Mouse (Mus musculus) neural tube, embryonic 10.5 days (tissue): Measurements from ENCODE around the gene Ccl6.

ENCODE experiments used
- DNase-seq: peaks from one replicate; pipeline ENCODE4 v3.0.0-alpha.2; 2017; ENCODE audit warnings: low spot score; ENCODE audit errors: extremely low spot score

Ccl6 gene

DNA sequence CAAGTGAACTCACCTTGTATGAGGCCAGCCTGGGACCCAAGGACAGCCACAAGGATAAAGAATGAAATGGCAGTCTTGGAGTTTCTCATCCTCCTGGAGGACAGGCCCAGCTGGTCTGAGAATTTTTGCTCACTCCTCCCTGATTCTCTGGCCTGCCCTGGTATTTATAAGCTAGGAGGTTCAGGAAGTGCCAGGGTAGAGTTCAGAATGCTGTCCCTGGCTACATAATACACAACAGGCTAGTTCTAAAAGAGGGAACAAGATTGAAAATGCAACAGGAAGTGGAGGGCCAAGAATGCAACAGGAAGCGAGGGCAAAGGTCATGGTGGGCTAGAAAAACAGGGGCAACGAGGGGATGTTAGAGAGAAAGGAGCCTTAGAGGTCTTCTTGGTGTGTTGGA lies at the start of gene Ccl6:
TSS of gene Ccl6 (minus strand) at position 235 of the 400 bp plus-strand sequence.
- no peak for DNase-seq

DNA sequence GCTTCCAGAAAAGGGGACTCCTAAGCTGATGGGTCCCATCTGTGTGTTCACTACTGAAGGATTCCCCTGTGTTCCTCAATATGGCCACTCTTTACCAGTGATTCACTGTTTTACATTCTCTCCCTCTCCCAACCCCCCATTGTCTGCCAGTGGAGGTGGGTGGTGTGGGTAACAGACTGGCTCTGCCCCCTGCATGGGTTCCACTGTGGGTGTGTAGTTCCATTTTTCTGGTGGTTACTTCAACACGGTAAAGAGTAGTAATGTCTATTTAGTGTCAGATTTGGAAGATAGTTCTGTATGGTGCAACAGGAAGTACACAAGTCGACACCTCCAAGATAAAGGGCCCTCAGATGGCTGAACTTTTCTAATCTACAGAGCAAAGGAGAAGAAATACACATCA lies 48.3 kb upstream of the Ccl6 start:
- DNase-seq: no peak

DNA sequence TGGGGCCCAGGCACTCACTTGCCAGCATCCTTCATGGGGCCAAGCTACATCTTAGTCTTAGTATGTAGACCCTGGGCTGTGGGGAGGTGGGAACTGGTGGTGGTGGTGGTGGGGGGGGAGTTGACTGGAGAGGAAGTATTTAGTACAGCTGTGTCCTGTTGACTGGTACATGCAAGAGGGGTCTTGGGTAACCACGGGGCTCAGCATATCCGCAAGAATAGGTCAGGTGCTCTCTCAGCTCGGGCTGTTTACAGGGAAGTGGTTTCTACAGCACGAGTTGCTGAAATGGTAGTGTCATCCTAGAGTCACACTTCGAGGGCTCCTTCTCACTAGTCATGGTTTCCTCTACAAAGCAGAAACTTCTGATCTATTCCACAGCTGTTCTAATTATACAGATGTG lies 47.3 kb upstream of the Ccl6 start:
- DNase-seq: no peak

DNA sequence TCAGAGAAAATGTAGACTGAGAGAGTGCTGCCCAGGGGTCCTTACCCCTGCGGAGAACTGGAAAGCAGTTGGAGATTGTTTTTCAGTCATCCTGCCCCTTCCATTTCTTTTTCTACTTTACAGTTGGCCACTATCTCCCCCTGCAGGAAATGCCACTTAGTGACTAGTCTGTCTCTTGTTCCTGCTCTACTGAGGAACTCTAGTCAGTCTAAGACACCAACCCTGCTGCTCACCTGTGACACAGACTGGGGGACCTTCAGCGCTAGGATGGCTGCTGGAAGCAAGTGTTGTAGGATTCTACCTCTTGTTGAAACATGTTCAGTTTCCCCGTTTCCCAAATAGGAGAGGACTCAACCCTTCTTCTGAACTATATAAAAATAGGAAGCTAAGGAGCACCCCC lies 46.6 kb upstream of the Ccl6 start:
- no peak for DNase-seq

DNA sequence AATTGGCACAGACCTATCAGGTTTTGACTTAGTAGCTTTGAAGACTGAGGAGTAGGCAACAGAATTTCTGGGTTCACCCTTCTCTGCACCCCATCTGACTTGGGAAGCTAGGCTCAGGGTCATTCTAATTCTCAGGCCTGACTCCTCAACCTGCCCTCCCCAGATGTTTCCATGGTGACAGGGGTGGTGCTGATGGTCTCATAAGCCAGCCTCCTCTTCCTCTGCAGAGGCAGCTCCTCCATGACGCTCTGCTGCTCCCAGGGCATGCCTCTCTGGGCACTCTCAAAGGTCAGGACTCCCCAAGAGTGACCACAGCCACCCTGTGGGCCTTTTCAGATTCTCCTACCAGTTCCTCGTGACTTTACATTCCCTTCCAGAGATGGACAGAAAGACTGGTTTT lies 46.0 kb upstream of the Ccl6 start:
- no peak for DNase-seq

DNA sequence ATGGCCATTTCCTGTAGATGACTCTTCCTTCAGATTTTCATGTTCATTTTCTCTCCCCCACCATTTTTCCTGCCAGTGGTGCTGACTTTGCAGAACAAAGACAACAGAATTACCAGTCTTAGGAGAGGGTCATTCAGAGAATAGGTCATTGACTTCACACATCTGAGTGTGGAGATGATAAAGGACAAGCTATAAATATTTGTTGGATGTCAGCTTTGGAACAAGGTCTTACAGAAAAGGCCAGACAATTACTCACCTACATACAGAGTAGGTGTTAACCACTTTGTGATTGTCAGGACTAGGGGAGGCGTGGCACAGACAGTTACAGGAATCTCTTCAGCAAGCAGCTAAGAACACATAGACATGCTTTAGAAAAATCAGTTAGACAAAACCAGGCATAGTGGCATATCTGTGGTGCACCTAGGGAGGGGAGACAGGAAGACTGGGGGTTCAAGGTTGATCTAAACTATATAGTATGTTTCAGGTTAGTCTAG lies 43.9 kb upstream of the Ccl6 start:
- no peak for DNase-seq

DNA sequence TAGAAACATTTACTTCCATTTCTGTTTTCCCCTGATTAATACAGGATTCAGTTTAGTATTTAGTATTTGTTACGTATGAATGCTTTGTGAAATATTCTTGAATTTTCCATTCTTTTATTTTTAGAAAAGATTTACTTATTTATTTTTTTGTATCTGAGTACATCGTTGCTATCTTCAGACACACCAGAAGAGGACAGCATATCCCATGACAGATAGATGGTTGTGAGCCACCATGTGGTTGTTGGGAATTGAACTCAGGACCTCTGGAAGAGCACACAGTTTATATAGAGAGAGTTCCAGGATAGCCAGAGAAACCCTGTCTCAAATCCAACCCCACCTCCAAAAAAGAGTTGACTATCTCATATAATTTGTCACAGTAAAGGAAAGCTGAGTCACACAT lies 42.0 kb upstream of the Ccl6 start:
- DNase-seq: no peak

DNA sequence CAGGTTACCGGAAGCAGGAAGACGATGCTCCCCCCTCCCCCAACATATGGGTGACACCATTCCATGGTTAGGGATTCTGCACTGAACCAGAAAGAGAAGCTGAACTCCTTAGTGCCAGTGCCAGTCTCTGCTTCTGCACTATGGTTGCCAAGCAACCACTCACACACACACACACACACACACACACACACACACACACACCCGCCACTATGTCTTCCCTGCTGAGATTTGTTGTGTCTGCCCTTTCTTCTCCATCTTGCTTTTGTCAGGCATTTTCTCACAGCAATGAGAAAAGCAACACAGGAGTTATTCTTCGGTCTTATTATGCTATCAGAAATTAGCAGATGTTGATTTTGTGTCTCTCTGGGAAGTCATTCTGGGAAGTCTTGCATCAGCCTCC lies 41.5 kb upstream of the Ccl6 start:
- no peak for DNase-seq

DNA sequence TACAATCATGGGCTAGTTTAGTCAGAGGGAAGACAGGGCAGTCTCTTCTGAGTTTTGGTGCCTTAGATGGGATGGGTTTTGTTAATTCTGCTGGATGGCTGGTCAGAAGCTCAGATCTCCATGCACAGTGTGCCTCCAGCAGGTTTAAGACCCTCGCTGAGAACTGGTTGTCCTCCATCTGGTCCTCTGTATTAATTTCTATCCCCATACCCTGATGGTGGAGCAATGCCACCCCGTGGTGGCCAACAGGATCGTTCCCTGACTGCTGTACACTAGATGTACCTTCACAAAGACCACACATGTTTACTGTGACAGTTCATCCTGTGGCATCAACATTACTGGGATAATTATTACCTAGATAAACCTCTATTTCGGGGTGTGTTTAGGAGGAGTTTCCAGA lies 39.9 kb upstream of the Ccl6 start:
- no peak for DNase-seq

DNA sequence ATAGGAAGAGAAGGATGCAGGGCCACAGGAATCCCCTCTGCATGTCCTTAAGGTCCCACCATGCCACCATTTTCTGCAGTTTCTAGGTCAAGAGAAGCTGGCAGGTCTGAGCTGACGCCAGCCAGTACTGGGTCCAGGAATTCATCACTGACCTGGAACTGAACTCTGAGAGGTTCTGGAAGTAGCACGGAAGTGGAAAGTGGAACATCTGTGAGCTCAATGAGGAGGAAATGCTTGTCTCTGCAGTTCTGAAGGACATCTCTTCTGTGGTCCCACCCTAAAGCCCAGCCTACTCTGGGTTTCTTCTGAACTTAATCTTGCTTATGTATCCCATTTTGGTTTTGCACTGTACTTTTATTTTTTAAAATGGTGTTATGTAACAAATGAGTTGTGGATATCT lies 38.2 kb upstream of the Ccl6 start:
- DNase-seq: no peak

DNA sequence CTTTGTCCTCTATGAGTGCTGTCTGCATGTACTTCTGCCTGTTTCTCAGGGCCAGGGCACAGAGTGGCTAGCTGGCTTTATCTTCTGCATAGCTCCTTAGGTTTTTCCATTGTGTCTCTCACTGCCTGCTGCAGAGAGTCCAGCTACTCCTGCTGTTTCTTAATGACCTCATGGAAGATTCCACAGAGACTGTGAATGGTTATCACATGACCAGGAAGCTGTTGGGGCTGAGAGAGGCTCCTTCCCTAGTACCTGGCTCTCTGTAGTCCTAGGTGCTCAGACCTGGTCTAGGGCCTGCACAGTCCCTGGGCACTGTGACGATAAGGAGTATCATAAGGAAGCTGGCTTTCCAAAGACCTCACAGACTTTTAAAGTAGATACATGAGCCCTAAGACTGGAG lies 37.7 kb upstream of the Ccl6 start:
- DNase-seq: no peak

DNA sequence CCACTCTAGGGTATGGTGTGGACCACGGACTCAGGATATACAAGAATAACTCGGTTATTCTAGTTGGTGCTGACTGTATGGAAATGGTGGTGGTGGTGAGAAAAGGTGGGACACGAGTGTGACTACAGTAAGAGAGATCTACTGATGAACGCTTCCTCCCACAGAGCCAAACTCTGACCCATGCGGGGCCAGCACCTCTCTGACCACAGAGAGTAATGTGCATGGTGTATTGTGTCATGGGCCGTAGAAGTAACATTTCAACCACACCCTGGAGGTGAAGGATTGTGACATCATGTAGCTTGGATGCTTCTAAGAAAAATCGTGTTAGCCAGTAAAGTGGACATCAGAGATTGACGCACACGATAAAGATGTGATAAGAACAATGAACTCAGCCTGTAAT lies 35.9 kb upstream of the Ccl6 start:
- DNase-seq: no peak

DNA sequence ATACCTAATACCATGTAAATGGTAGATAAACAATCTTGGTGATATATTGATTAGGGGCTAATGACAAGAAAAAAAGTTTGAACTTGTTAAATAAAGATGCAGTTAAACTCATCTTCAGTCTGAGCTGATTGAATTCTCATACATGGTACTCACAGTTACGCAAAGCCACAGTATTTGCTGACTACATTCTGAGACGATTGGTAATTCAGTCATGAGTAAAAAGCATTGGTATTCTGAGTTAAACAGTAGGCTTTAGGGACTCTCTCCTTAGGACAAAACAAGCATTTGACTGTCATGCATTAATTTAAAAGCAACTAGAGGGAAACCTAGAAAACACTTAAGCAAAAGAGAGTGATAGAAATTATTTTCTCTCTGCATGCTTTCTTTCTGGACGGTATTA lies 30.7 kb upstream of the Ccl6 start:
- no peak for DNase-seq

DNA sequence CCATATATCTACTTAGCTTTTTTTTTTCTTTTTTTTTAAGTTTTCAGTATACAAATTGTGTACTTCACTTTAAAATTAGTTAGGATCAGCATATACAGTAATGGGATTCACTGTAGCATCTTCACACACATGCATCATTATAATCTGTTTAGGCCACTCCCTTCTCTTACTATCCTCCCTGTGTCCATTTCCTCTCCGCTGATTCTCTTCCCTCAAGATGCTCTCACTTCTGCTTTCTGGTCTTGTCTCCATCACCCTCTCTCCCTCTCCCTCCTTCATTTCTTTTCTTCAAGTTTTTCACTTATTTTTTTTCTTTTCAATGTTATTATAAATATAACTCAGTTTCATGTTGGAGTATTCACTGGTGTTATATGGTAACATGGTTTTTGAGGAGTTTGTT lies 26.1 kb upstream of the Ccl6 start:
- no peak for DNase-seq

DNA sequence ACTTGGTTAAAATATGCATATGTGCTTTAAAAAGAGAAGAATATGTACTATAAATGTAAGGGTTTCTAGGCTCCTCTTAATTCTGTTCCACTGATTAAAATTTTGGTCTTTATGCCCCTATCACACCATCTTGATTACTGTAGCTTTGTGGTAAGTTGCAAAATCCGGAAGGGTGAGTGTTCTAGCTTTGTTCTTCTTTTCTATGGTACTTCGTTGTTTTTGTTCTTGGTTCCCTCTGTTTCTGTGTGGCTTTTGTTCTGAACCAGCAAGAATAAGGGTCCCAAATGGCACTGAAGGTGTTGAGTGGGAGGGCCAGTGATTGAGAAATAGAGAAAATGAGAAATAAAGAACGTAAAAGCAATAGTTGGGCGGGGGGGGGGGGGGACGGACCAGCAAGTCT lies 25.4 kb upstream of the Ccl6 start:
- DNase-seq: no peak

DNA sequence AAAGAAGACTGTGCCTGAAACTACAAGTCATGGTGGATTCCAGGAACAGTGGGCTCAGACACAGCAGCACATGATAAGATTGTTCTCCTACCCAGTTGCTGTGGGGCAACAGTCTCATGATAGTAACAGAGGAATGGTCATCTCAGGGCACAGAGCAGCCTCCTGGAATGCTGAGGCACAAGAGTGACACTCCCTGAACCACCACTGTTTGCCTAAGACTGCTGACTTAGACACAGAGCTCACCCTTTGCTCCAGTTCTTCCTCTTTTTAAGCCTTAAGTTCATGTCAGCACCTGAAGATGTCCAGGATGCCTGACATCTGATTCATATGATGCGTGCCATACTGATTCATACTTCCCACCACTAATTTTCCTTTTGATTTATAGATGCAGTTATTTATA lies 23.7 kb upstream of the Ccl6 start:
- no peak for DNase-seq

DNA sequence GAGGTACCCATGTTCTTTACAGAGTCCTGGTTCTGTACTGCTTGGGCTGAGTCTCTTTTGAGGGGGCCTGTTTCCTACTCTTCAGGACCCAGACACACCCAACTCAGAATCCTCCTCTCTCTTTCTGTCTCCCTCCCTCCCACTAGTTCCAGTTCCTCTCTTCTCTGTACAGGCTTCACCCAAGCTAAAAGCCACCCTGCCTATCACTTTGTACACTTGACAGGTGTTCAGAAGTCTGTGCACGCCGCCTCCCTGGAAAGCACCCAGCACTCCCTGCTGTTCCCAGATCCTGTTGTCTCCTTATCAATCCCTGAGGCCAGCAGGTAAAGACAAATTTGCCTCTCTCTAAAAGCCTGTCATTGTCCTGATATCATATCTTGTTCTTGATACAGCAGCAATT lies 18.0 kb upstream of the Ccl6 start:
- DNase-seq: no peak

DNA sequence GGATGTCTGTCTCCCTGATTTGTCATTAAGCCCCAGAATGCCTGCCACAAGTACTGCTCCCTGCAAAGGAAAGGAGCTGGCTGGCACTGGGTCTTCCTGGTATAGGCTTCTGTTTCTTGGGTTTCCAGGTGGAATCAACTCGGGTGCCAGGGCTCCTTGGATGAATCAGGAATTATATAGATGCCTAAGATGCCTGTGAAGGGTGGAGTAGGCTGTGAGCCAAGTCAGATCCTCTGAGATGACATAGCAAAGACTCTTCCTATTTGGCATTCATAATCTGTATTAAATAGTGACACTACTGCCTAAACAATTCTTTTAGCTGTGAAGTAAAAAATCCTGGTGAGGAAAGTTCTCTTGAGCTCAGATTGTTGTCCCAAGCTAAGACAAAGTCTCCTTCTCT lies 13.5 kb upstream of the Ccl6 start:
- no peak for DNase-seq

DNA sequence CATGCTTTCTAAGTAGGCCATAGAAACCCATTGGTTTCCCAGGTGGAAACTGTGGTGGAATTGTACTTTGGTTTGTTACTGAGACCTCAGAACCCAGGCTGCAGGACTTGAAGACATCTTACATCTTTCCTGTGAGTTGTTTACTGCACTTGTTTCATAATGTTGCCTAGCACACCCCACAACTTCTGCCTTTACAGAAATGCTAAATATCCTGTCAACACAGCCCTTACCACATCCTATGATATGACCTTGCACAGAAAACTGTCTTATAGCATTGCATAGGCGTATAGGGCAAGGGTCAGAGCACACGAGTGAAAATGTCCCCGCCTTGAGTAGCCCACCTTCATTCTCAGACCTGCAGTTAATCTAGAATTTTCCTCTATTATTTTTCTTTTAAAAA lies 12.6 kb upstream of the Ccl6 start:
- no peak for DNase-seq

DNA sequence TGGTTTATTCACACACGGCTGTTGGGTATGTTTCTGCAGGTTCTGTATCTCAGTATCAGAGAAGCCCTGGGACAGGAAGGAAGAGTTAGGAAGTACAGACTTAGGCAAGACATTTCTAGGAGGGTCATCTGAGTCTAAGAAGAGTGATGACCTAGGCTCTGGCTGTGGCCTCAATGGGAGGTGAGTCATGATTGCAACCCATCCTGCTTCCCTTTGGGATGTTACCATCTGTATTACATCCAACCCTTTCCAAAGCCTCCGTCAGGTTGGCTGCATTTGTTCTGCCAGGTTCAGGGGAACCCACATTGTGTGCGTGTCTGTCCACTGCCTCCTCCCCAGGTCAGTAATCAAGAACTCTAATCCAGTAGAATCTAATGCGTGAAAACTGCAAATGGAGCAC lies 11.8 kb upstream of the Ccl6 start:
- DNase-seq: no peak

DNA sequence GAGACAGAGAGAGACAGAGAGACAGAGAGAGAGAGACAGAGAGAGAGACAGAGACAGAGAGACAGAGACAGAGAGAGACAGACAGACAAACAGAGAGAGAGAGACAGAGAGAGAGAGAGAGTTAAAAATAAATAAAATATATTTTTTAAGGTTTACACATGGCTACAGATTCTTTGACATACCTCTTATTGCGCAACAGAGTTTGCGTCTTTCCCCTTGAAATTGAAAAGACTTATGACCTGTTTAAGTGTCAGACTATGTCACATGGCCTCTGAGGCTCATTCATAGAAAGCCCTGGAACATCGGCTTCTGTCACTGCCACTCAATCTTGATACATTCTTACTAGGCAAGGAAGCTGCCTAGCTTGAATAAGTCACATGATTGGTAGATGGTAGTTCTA lies 10.5 kb upstream of the Ccl6 start:
- no peak for DNase-seq

DNA sequence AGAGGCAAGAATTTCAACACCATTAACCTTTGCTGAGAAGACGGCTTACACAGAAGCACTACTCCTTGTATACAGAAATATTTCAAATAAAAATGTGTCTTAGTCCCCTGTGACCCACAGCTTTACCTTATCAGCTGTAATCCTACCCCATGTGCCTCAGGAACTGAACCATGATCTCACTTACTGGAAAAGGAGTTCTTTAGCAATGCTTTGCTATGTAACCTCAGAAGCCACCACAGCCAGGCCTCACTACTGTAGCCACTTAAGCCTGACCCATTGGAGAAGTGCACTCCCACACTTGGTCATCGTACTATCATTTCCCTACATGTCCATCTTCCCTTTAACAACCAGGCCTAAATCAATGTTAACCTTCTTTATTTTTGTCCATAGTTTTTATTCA lies 7.7 kb upstream of the Ccl6 start:
- no peak for DNase-seq

DNA sequence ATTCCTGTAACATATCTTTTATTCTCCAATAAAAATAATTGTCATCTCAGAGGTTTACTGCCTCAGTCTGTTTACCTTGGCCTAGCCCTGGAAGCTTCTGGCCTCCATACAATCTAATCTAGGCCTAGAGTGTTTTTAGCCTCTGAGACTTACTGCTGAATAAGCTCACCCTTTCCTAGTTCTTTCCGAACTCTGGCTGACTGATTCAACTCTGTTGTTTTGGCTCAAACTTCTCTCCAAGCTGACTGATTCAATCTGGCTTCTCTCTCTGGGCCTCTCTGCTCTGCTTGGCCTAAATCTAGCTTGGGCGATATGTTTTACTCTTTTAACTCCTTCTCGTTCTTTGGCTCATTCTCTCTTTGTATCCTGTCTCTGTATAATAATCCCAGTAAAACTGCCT lies 6.1 kb upstream of the Ccl6 start:
- DNase-seq: no peak

DNA sequence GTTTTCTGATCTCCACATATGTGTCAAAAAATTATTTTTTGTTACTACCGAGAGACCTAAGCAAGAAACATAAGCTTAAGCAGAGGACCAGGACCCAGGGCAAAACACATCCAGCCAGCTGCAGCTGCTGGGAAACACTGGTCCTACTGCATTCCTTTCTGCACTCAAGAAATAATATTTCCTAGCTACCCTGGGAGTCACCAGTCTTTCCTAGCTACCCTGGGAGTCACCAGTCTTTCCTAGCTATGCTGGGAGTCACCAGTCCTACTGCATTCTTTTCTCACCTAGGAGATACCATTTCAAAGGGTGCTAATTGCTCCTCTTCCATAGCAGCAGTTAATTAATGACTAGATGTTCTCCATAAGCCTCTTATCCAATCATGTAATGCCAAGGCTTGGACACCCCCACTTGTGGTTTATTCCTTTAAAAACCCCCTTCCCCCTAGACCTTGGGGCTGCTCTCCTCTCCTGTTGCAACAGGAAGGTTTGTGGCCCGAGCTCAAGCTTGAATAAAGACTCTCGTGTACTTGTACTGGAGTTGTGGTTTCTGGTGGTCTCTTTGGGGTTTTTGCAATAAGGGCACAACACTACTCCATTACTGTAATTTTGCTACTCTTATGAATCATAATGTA lies 5.4 kb upstream of the Ccl6 start:
- no peak for DNase-seq
